Mouse (Mus musculus): ENCODE data around the gene Acap3. TPM values are rescaled to one million over a fixed set of nuclear protein-coding genes. Genes with fewer than 3 reads are reported as not detected.

Gene Acap3
- polyA plus RNA-seq, 1 experiment from 2014 or later: 13.8 TPM

- Histone ChIP-seq H3K4me2 (peak within 1 kb of the TSS; percentile 98), H3K27me3 (replicated peaks) (peaks cover 3% of the 10 kb centered on the region; the same call in 1 of the 2 replicates), H3K4me3 (peak within 1 kb of the TSS; percentile 83), H3K4me1 (replicated peaks) (peaks cover 17% of the 10 kb centered on the region), H3K9ac (peak within 1 kb of the TSS; percentile 93), H3K36me3 (peaks cover 18% of the 10 kb centered on the region), H3K27ac (ENCODE audit: poor library complexity, severe bottlenecking) (peak within 1 kb of the TSS; percentile 79), H3K9me3 (replicated peaks) (no peaks in the 10 kb centered on the region)
- WGBS: under 1% methylated on average over 79 of the region's 85 CpGs
- ATAC-seq (ENCODE audit: insufficient number of reproducible peaks, low FRiP score): peak; percentile 99
Observed at GRCm38 (mm10) chr4:155943534-155944249, 52.1 kb downstream of the Acap3 start, which contains the start of gene Ube2j2. TSS of gene Ube2j2 (plus strand) at chr4:155943831.

GRCm38 (mm10) chr4:155944271-155944670 lies 52.6 kb downstream of the Acap3 start:
- peak overlapping the region; percentile 83 for H3K4me3 ChIP-seq
- H3K27ac ChIP-seq (ENCODE audit: poor library complexity, severe bottlenecking): peak overlapping the region; percentile 46
- no peaks in the 10 kb centered on the region for H3K9me3 ChIP-seq (replicated peaks)
- peak overlapping the region; percentile 93 for H3K9ac ChIP-seq
- ATAC-seq (ENCODE audit: insufficient number of reproducible peaks, low FRiP score): no peak
- 1% methylated on average over 17 of the region's 17 CpGs for WGBS
- H3K4me1 ChIP-seq (replicated peaks): peaks cover 17% of the 10 kb centered on the region
- peak overlapping the region; percentile 98 for H3K4me2 ChIP-seq
- peaks cover 24% of the 10 kb centered on the region for H3K36me3 ChIP-seq
- H3K27me3 ChIP-seq (replicated peaks): no peaks in the 10 kb centered on the region; the same call in 1 of the 2 replicates

GRCm38 (mm10) chr4:155947094-155947493 lies 55.5 kb downstream of the Acap3 start:
- no peak overlapping the region for H3K9ac ChIP-seq
- no peaks in the 10 kb centered on the region for H3K9me3 ChIP-seq (replicated peaks)
- no peak overlapping the region for H3K4me2 ChIP-seq
- no peak overlapping the region for H3K4me3 ChIP-seq
- no peak for ATAC-seq (ENCODE audit: insufficient number of reproducible peaks, low FRiP score)
- H3K27me3 ChIP-seq (replicated peaks): no peaks in the 10 kb centered on the region
- peaks cover 17% of the 10 kb centered on the region for H3K4me1 ChIP-seq (replicated peaks)
- H3K27ac ChIP-seq (ENCODE audit: poor library complexity, severe bottlenecking): no peak overlapping the region
- peaks cover 52% of the 10 kb centered on the region for H3K36me3 ChIP-seq

- Histone ChIP-seq H3K27ac (ENCODE audit: poor library complexity, severe bottlenecking) (no peak overlapping the region), H3K27me3 (replicated peaks) (no peaks in the 10 kb centered on the region), H3K9ac (no peak overlapping the region), H3K4me3 (no peak overlapping the region), H3K4me1 (replicated peaks) (no peaks in the 10 kb centered on the region), H3K36me3 (peaks cover 75% of the 10 kb centered on the region), H3K9me3 (replicated peaks) (no peaks in the 10 kb centered on the region), H3K4me2 (no peak overlapping the region)
- 95% methylated on average over 6 of the region's 6 CpGs for WGBS
- no peak for ATAC-seq (ENCODE audit: insufficient number of reproducible peaks, low FRiP score)
Observed at GRCm38 (mm10) chr4:155955491-155955890, 63.9 kb downstream of the Acap3 start.

Small RNA genes within 50 kb of the gene (microRNA-seq; reads per million reads assigned to microRNA genes)
- gene Gm22991: not detected

Other genes starting within 250 kb of the Acap3 start
- not detected in 2 replicates for gene Gm10563, start 246.4 kb upstream of the Acap3 start, polyA plus RNA-seq (2016; fragmentation: Nextera tagmentation; extraction: Ambion mirVana)
- 72.0 and 75.7 TPM in 2 replicates for gene Mmp23, start 238.4 kb upstream of the Acap3 start, polyA plus RNA-seq (2016; fragmentation: Nextera tagmentation; extraction: Ambion mirVana)
- 21.7 and 22.4 TPM in 2 replicates for gene Mib2, start 222.6 kb upstream of the Acap3 start, polyA plus RNA-seq (2016; fragmentation: Nextera tagmentation; extraction: Ambion mirVana)
- gene Fndc10, start 197.5 kb upstream of the Acap3 start, polyA plus RNA-seq (2016; fragmentation: Nextera tagmentation; extraction: Ambion mirVana): 5.2 and 5.5 TPM in 2 replicates
- gene Ssu72, start 187.0 kb upstream of the Acap3 start, polyA plus RNA-seq (2016; fragmentation: Nextera tagmentation; extraction: Ambion mirVana): 111 and 116 TPM in 2 replicates
- gene Tmem240, start 157.0 kb upstream of the Acap3 start, polyA plus RNA-seq (2016; fragmentation: Nextera tagmentation; extraction: Ambion mirVana): 0.63 and 0.67 TPM in 2 replicates
- gene Atad3a, start 130.7 kb upstream of the Acap3 start, polyA plus RNA-seq (2016; fragmentation: Nextera tagmentation; extraction: Ambion mirVana): 102 and 104 TPM in 2 replicates
- 1.7 TPM in 2 replicates for gene Vwa1, start 117.1 kb upstream of the Acap3 start, polyA plus RNA-seq (2016; fragmentation: Nextera tagmentation; extraction: Ambion mirVana)
- 7.0 and 7.2 TPM in 2 replicates for gene Tmem88b, start 105.9 kb upstream of the Acap3 start, polyA plus RNA-seq (2016; fragmentation: Nextera tagmentation; extraction: Ambion mirVana)
- gene Ankrd65, start 101.4 kb upstream of the Acap3 start, polyA plus RNA-seq (2016; fragmentation: Nextera tagmentation; extraction: Ambion mirVana): not detected in 2 replicates
- 137 and 151 TPM in 2 replicates for gene Mrpl20, start 88.9 kb upstream of the Acap3 start, polyA plus RNA-seq (2016; fragmentation: Nextera tagmentation; extraction: Ambion mirVana)
- 137 TPM in 2 replicates for gene Ccnl2, start 79.3 kb upstream of the Acap3 start, polyA plus RNA-seq (2016; fragmentation: Nextera tagmentation; extraction: Ambion mirVana)
- gene Aurkaip1, start 60.5 kb upstream of the Acap3 start, polyA plus RNA-seq (2016; fragmentation: Nextera tagmentation; extraction: Ambion mirVana): 128 and 132 TPM in 2 replicates
- gene Mxra8, start 52.1 kb upstream of the Acap3 start, polyA plus RNA-seq (2016; fragmentation: Nextera tagmentation; extraction: Ambion mirVana): 50.2 and 62.4 TPM in 2 replicates
- 9.4 and 10.1 TPM in 2 replicates for gene Dvl1, start 44.4 kb upstream of the Acap3 start, polyA plus RNA-seq (2016; fragmentation: Nextera tagmentation; extraction: Ambion mirVana)
- 0.13 and 0.19 TPM in 2 replicates for gene Tas1r3, start 28.5 kb upstream of the Acap3 start, polyA plus RNA-seq (2016; fragmentation: Nextera tagmentation; extraction: Ambion mirVana)
- gene Cptp, start 22.4 kb upstream of the Acap3 start, polyA plus RNA-seq (2016; fragmentation: Nextera tagmentation; extraction: Ambion mirVana): 9.2 and 10.1 TPM in 2 replicates
- gene Ints11, start 22.3 kb upstream of the Acap3 start, polyA plus RNA-seq (2016; fragmentation: Nextera tagmentation; extraction: Ambion mirVana): 37.8 and 38.3 TPM in 2 replicates
- gene Pusl1, start within 50 bp of the Acap3 start, polyA plus RNA-seq (2016; fragmentation: Nextera tagmentation; extraction: Ambion mirVana): 31.2 and 31.5 TPM in 2 replicates
- gene Ube2j2, start 52.0 kb downstream of the Acap3 start, polyA plus RNA-seq (2016; fragmentation: Nextera tagmentation; extraction: Ambion mirVana): 101 and 107 TPM in 2 replicates
- gene C1qtnf12, start 70.5 kb downstream of the Acap3 start, polyA plus RNA-seq (2016; fragmentation: Nextera tagmentation; extraction: Ambion mirVana): 21.1 and 23.8 TPM in 2 replicates
- gene B3galt6, start 100.8 kb downstream of the Acap3 start, polyA plus RNA-seq (2016; fragmentation: Nextera tagmentation; extraction: Ambion mirVana): 10.3 and 11.0 TPM in 2 replicates
- 138 and 140 TPM in 2 replicates for gene Sdf4, start 101.0 kb downstream of the Acap3 start, polyA plus RNA-seq (2016; fragmentation: Nextera tagmentation; extraction: Ambion mirVana)
- gene Tnfrsf4, start 122.0 kb downstream of the Acap3 start, polyA plus RNA-seq (2016; fragmentation: Nextera tagmentation; extraction: Ambion mirVana): 0.37 TPM in 1 of 2 replicates, not detected in the other
- 1.9 and 2.1 TPM in 2 replicates for gene Tnfrsf18, start 134.3 kb downstream of the Acap3 start, polyA plus RNA-seq (2016; fragmentation: Nextera tagmentation; extraction: Ambion mirVana)
- gene Ttll10, start 167.6 kb downstream of the Acap3 start, polyA plus RNA-seq (2016; fragmentation: Nextera tagmentation; extraction: Ambion mirVana): 0.14 and 0.24 TPM in 2 replicates
- 22.1 and 23.7 TPM in 2 replicates for gene 9430015G10Rik, start 218.2 kb downstream of the Acap3 start, polyA plus RNA-seq (2016; fragmentation: Nextera tagmentation; extraction: Ambion mirVana)
- 0.28 and 0.33 TPM in 2 replicates for gene Rnf223, start 238.7 kb downstream of the Acap3 start, polyA plus RNA-seq (2016; fragmentation: Nextera tagmentation; extraction: Ambion mirVana)

All from heart, embryonic 12.5 days (tissue).